Mouse (Mus musculus): ENCODE results near the gene Zfp580.
A peak's percentile ranks its signal among the peaks of the same experiment; 100 is the strongest.

DNA sequence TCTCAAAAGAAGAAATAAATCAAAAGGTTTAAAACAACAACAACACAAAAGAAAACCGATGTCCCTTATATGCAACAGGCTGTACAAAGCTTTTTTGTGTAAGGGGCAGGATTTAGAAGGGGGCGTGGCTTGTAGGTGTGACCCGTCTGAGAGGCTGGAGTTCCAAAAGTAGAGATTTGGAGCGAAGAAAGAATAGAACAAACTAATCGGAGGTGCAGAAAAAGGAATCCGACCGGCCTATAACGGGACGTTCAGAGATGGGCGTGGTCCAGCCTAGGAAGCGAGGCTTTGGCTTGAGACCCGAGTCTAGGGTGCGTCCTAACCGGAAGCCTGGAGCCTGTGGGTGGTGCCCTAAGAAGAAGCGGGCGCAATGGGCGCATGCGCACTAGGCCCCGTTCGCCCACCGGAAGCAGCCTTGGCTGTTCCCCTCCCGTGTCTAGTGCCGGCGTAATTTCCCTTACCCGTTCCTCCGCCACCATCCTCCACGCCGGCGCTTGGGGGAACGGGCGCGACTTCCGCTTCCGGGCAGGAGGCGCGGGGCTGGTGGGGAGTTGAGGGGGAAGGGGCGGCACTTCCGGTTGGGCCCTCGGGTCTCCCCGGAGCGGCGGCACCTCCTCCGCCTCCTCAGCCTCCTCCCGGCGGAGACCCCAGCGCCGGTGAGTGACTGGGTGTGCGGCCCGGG lies 31.2 kb upstream of the Zfp580 start, which contains the start of the genes Zfp865 and Ccdc106:
- TF ChIP-seq CTCF (IDR thresholded peaks at IDR 0.05; ENCODE audit: extremely low read depth, insufficient read depth, low read length) (no peak), POLR2A (IDR thresholded peaks at IDR 0.05; ENCODE audit: extremely low read depth, insufficient read depth, low read length) (peak; percentile 66)
